Mouse (Mus musculus) granulocyte monocyte progenitor cell, adult 5-6 weeks (primary cell): Measurements from ENCODE around the gene Gm29276. TPM values are rescaled to one million over a fixed set of nuclear protein-coding genes. Genes with fewer than 3 reads are reported as not detected.
"Not testable (repeated sequence)": the region's sequence is repeated elsewhere in the genome, so short reads cannot be mapped to it uniquely, and the experiment has no call there.

Experiments
- ATAC-seq: replicated peaks from 2 replicates; pipeline ENCODE4 v1.8.0; 2016; ENCODE audit warnings: mild to moderate bottlenecking, moderate TSS enrichment, inconsistent platforms; ENCODE audit not compliant: poor library complexity, severe bottlenecking
- total RNA-seq, 2 experiments: library from RNA; stranded (forward) in 1 of 2; stranded (reverse) in 1 of 2; fragments of 200-712, 200-1000 nt in 1 of 2; fragments of >200 nt in 1 of 2; fragmentation: Nextera tagmentation in 1 of 2; gene quantifications; 2 replicates each; pipeline ENCODE4 v1.2.3; 2014 to 2017

The Gm29276 gene
- total RNA-seq (2014; fragmentation: Nextera tagmentation) = not detected in 2 replicates
- total RNA-seq (2017) = not detected in 2 replicates

GRCm38 (mm10) chrY:42582150-42582549 lies at the start of gene Gm29276:
Gene Gm29276, minus strand, starts transcription at chrY:42582250.
- not testable (repeated sequence) for ATAC-seq
